Mouse (Mus musculus) brain, adult 2 months (tissue): ENCODE data around the gene Cd69.

Experiments
- DNase-seq: peaks from one replicate; pipeline ENCODE4 v3.0.0; 2011; ENCODE audit warnings: low read depth, low spot score

Cd69 gene

GRCm38 (mm10) chr6:129225078-129225477 is 50.2 kb downstream of the Cd69 start:
- no peak for DNase-seq

- DNase-seq = no peak
Measured at GRCm38 (mm10) chr6:129224090-129224489, 51.1 kb downstream of the Cd69 start.

DNA sequence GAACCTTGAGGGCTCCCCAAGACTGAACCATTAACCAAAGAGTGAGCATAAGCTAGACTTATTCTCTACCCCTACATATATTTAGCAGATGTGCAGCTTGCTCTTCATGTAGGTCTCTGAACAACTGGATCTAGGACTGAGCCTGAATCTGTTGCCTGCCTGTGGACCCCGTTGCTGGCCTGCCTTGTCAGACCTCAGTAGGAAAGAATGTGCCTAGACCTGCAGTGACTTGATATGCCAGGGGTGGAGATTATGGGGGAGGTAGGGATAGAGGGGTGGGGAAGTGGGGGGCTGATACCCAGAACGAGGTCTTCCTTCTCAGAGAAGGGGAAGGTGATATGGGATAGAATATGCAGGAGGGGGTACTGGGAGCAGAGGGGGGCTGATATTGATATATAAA is 51.6 kb downstream of the Cd69 start:
- DNase-seq = no peak

GRCm38 (mm10) chr6:129222188-129222800 is 52.9 kb downstream of the Cd69 start:
- no peak for DNase-seq

DNA sequence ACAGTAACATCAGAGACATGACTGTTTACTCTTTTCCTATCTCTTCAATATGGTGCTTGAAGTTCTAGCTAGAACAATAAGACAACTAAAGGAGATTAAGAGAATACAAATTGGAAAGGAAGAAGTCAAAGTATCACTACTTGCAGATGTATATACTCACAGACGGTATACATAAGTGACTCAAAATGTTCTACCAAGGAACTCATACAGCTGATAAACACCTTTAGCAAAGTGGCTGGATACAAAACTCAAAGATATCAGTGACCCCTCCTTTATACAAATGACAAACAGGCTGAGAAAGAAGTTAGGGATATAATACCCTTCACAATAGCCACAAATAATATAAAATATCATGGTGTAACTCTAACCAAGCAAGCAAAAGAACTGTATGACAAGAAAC is 54.2 kb downstream of the Cd69 start:
- no peak for DNase-seq

GRCm38 (mm10) chr6:129219897-129220517 is 55.2 kb downstream of the Cd69 start:
- DNase-seq = no peak

- DNase-seq = no peak
Measured at GRCm38 (mm10) chr6:129218191-129218696, 57.0 kb downstream of the Cd69 start.
